Mouse (Mus musculus) kidney, adult 11 months (tissue): ENCODE results near the gene Gm17622.

Experiments used
- DNase-seq: peaks from one replicate; pipeline ENCODE4 v3.0.0; 2022

Gm17622 gene

GRCm38 (mm10) chr13:96490433-96490832 is at the start of gene Gm17622:
Gm17622 (plus strand) TSS chr13:96490733.
- DNase-seq = no peak

- no peak for DNase-seq
Measured at GRCm38 (mm10) chr13:96450205-96450856, 40.2 kb upstream of the Gm17622 start.

- DNase-seq = no peak
Measured at GRCm38 (mm10) chr13:96450869-96451268, 39.7 kb upstream of the Gm17622 start.

GRCm38 (mm10) chr13:96451386-96452140 is 39.0 kb upstream of the Gm17622 start:
- no peak for DNase-seq

GRCm38 (mm10) chr13:96452621-96453020 is 37.9 kb upstream of the Gm17622 start:
- no peak for DNase-seq

- DNase-seq = no peak
Measured at GRCm38 (mm10) chr13:96454288-96454687, 36.2 kb upstream of the Gm17622 start.

GRCm38 (mm10) chr13:96457566-96457965 is 33.0 kb upstream of the Gm17622 start:
- no peak for DNase-seq

GRCm38 (mm10) chr13:96458018-96458417 is 32.5 kb upstream of the Gm17622 start:
- DNase-seq = no peak

GRCm38 (mm10) chr13:96458606-96459005 is 31.9 kb upstream of the Gm17622 start:
- DNase-seq = no peak

GRCm38 (mm10) chr13:96462644-96463043 is 27.9 kb upstream of the Gm17622 start:
- no peak for DNase-seq

- DNase-seq = no peak
Measured at GRCm38 (mm10) chr13:96465315-96465714, 25.2 kb upstream of the Gm17622 start.

GRCm38 (mm10) chr13:96468678-96469077 is 21.9 kb upstream of the Gm17622 start:
- no peak for DNase-seq

- DNase-seq = no peak
Measured at GRCm38 (mm10) chr13:96470556-96470955, 20.0 kb upstream of the Gm17622 start.

- DNase-seq = no peak
Measured at GRCm38 (mm10) chr13:96470957-96471356, 19.6 kb upstream of the Gm17622 start, which contains the start of gene Ankdd1b. Ankdd1b (minus strand) TSS chr13:96471198.

GRCm38 (mm10) chr13:96477226-96477625 is 13.3 kb upstream of the Gm17622 start:
- DNase-seq = no peak

GRCm38 (mm10) chr13:96478991-96479390 is 11.5 kb upstream of the Gm17622 start:
- no peak for DNase-seq

- DNase-seq = no peak
Measured at GRCm38 (mm10) chr13:96487230-96487629, 3.3 kb upstream of the Gm17622 start.

- no peak for DNase-seq
Measured at GRCm38 (mm10) chr13:96487968-96488367, 2.6 kb upstream of the Gm17622 start.

GRCm38 (mm10) chr13:96496630-96497029 is 6.1 kb downstream of the Gm17622 start:
- DNase-seq = no peak

GRCm38 (mm10) chr13:96499891-96500290 is 9.4 kb downstream of the Gm17622 start:
- no peak for DNase-seq

- no peak for DNase-seq
Measured at GRCm38 (mm10) chr13:96505661-96506060, 15.1 kb downstream of the Gm17622 start.

- DNase-seq = no peak
Measured at GRCm38 (mm10) chr13:96506313-96506712, 15.8 kb downstream of the Gm17622 start.

- no peak for DNase-seq
Measured at GRCm38 (mm10) chr13:96507541-96507940, 17.0 kb downstream of the Gm17622 start.

- no peak for DNase-seq
Measured at GRCm38 (mm10) chr13:96510635-96511034, 20.1 kb downstream of the Gm17622 start.
